Mouse (Mus musculus) ES-Bruce4 (cell line): ENCODE measurements at regions not wholly inside any gene's neighbourhood (a gene's known extent, or its start where the extent isn't known, plus 50 kb on each side); places are given as distances from the start of the nearest gene placed in this dataset.

Source experiments
- H3K27ac ChIP-seq: 2 replicates; pipeline ENCODE4 v1.5.1; 2012; ENCODE audit warnings: low read length, inconsistent platforms; ENCODE audit not compliant: insufficient read depth
- H3K27me3 ChIP-seq: 2 replicates; pipeline ENCODE4 v1.6.1; 2012; ENCODE audit warnings: mild to moderate bottlenecking, low read length, inconsistent platforms; ENCODE audit not compliant: control insufficient read depth, poor library complexity, insufficient read depth, severe bottlenecking
- H3K36me3 ChIP-seq: 2 replicates; pipeline ENCODE4 v1.6.1; 2012; ENCODE audit warnings: inconsistent platforms, mild to moderate bottlenecking, low read length, moderate library complexity; ENCODE audit not compliant: control insufficient read depth, poor library complexity, insufficient read depth, severe bottlenecking
- H3K4me1 ChIP-seq: one replicate; pipeline ENCODE4 v1.8.1; 2011; ENCODE audit warnings: low read length; ENCODE audit not compliant: control insufficient read depth, insufficient read depth
- H3K4me3 ChIP-seq: 2 replicates; pipeline ENCODE4 v1.5.1; 2011; ENCODE audit warnings: low read depth, mild to moderate bottlenecking, low read length
- H3K9ac ChIP-seq: 2 replicates; pipeline ENCODE4 v1.6.1; 2012; ENCODE audit warnings: low read depth, mild to moderate bottlenecking, inconsistent platforms; ENCODE audit not compliant: poor library complexity, severe bottlenecking
- H3K9me3 ChIP-seq: replicated peaks from 2 replicates; pipeline ENCODE4 v1.6.1; 2012; ENCODE audit warnings: mild to moderate bottlenecking, low read length, inconsistent platforms; ENCODE audit not compliant: control insufficient read depth, poor library complexity, insufficient read depth, severe bottlenecking
- CTCF ChIP-seq: IDR thresholded peaks from one replicate; pipeline ENCODE4 v1.8.1; 2011; ENCODE audit warnings: low read depth, low read length
- EP300 ChIP-seq: IDR thresholded peaks from 2 replicates; pipeline ENCODE4 v1.6.1; 2011; ENCODE audit warnings: low read depth, low read length; ENCODE audit not compliant: insufficient read depth
- POLR2A ChIP-seq: IDR thresholded peaks from one replicate; pipeline ENCODE4 v1.8.1; 2011; ENCODE audit warnings: low read length; ENCODE audit not compliant: insufficient read depth

GRCm38 (mm10) chr11:114564949-114565348, 103.4 kb upstream of the Rpl38 start:
- Histone ChIP-seq H3K9me3 (no peaks in the 10 kb centered on the region; the same call in 1 of the 2 replicates), H3K9ac (no peak overlapping the region), H3K36me3 (no peaks in the 10 kb centered on the region), H3K27me3 (no peaks in the 10 kb centered on the region), H3K4me1 (peaks cover 1% of the 10 kb centered on the region), H3K27ac (no peak overlapping the region), H3K4me3 (no peak overlapping the region)
- peak; percentile 45 for TF ChIP-seq CTCF
- TF ChIP-seq EP300, result no peak

GRCm38 (mm10) chr11:114563172-114563571, 105.2 kb upstream of the Rpl38 start:
- Histone ChIP-seq H3K9me3 (no peaks in the 10 kb centered on the region; the same call in 1 of the 2 replicates), H3K9ac (no peak overlapping the region), H3K27me3 (no peaks in the 10 kb centered on the region), H3K4me3 (no peak overlapping the region), H3K36me3 (no peaks in the 10 kb centered on the region), H3K27ac (no peak overlapping the region), H3K4me1 (peaks cover 1% of the 10 kb centered on the region)
- TF ChIP-seq CTCF (no peak), POLR2A (no peak), EP300 (no peak)

DNA sequence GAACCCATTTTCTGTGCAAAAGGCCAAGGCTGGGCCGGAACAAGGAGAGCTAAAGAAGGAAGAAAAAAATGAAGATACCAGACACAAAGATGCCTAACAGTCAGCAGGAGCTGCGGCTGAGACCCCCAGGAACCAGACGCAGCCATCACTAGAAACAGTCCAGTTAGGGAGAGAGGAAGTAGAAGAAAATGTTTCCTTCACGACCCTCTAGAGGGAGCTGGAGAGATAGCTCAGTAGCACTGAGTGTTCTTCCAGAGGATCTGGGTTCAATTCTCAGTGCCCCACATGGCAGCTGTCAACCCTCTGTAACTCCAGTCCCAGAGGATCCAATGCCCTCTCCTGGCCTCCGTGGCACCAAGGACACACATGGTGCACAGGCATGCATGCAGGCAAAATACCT, 113.7 kb upstream of the Rpl38 start:
- Histone ChIP-seq H3K36me3 (no peaks in the 10 kb centered on the region), H3K27me3 (no peaks in the 10 kb centered on the region), H3K27ac (peak overlapping the region; percentile 34; the same call in 1 of the 2 replicates), H3K4me1 (peaks cover 2% of the 10 kb centered on the region), H3K9ac (peak overlapping the region; percentile 15; the same call in 1 of the 2 replicates), H3K9me3 (no peaks in the 10 kb centered on the region), H3K4me3 (peak overlapping the region; percentile 26)
- TF ChIP-seq CTCF, result peak; percentile 25
- TF ChIP-seq POLR2A, result no peak

- Histone ChIP-seq H3K4me3 (no peak overlapping the region), H3K27me3 (no peaks in the 10 kb centered on the region), H3K9me3 (no peaks in the 10 kb centered on the region), H3K27ac (no peak overlapping the region), H3K9ac (peak overlapping the region; percentile 15; the same call in 1 of the 2 replicates), H3K4me1 (peaks cover 2% of the 10 kb centered on the region), H3K36me3 (no peaks in the 10 kb centered on the region)
- TF ChIP-seq CTCF (no peak), POLR2A (no peak), EP300 (no peak; the same call in 1 of the 2 replicates)
Observed at GRCm38 (mm10) chr11:114553992-114554391, 114.3 kb upstream of the Rpl38 start.

DNA sequence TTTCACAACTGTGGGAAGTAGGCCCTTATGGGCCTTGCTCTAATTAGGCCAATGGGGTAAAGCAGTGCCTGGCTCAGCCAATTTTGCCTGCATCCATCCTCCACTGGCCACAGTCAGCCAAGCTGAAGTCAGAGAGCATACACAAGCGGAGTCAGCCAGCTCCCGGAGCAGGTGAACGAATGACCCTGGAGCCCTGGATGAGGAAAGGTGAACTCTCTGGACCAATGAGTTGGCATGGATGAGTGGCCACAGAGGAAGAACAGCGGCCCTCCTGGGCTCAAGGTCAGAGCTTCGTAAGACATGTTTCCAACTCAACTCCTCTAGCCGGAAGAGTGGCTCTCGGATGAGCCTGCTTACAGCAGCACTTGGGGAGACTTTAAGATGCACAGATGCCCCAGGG, 116.1 kb upstream of the Rpl38 start:
- Histone ChIP-seq H3K4me1 (peaks cover 2% of the 10 kb centered on the region), H3K9me3 (no peaks in the 10 kb centered on the region), H3K36me3 (no peaks in the 10 kb centered on the region), H3K9ac (no peak overlapping the region), H3K27ac (no peak overlapping the region), H3K4me3 (no peak overlapping the region), H3K27me3 (no peaks in the 10 kb centered on the region)
- TF ChIP-seq CTCF (no peak), POLR2A (no peak), EP300 (no peak)

DNA sequence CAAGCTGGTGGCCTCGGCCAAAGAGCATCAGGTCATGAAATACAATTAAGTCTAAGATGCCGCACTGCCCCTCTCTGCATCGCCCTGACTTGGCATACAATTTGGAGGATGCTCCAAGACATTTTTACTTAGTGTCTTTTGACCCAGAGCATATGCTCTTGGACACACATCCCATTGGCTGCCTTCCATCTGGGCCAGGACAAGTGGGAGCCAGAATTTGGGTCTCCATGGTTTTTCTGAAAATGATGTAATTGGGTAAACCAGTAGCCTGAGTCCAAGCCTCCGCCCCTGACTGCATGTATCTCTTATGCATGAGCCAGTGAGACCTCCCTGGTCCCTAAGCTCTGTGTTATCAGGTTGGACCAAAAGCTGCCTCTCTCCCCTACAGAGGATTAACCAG, 117.1 kb upstream of the Rpl38 start:
- Histone ChIP-seq H3K9me3 (no peaks in the 10 kb centered on the region), H3K9ac (no peak overlapping the region), H3K36me3 (no peaks in the 10 kb centered on the region), H3K4me3 (no peak overlapping the region), H3K4me1 (peaks cover 2% of the 10 kb centered on the region), H3K27me3 (no peaks in the 10 kb centered on the region), H3K27ac (no peak overlapping the region)
- TF ChIP-seq POLR2A (no peak), EP300 (no peak), CTCF (no peak)

DNA sequence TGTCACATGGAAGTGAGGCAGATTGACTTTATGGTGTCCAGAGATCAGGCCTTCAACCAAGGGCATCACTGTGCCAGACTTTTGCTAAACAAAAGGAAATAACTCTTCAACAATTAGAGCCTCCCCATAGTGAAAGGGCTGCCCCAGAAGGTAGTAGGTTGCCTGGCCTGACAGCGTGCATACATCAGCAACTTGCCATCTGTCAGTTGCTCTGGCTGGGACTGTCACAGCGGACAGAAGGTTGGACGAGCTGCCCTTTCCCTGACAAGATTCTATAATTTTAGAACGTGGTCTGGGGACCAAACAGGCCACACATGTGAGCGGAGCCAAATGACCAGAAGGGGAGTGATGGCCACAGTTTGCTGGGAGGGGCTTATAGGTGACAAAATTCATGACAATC, 119.7 kb upstream of the Rpl38 start:
- H3K9me3 ChIP-seq, result no peaks in the 10 kb centered on the region
- no peaks in the 10 kb centered on the region for H3K36me3 ChIP-seq
- H3K27me3 ChIP-seq, result no peaks in the 10 kb centered on the region
- H3K27ac ChIP-seq, result no peak overlapping the region
- H3K4me3 ChIP-seq, result no peak overlapping the region
- TF ChIP-seq POLR2A (no peak), EP300 (no peak), CTCF (no peak)
- peaks cover 3% of the 10 kb centered on the region for H3K4me1 ChIP-seq
- no peak overlapping the region for H3K9ac ChIP-seq
